Mouse (Mus musculus) midbrain, embryonic 14.5 days (tissue): ENCODE results near the gene Plekhh3. TPM values are rescaled to one million over a fixed set of nuclear protein-coding genes. Genes with fewer than 3 reads are reported as not detected.

Source experiments
- ATAC-seq: fragments of 200-750 bp; cut with Nextera tagmentation; 2 replicates; pipeline ENCODE4 v1.8.0; 2017; ENCODE audit warnings: moderate number of reproducible peaks, moderate library complexity; ENCODE audit not compliant: low FRiP score, low TSS enrichment
- DNase-seq: peaks from one replicate; pipeline ENCODE4 v3.0.0-alpha.2; 2015
- H3K27ac ChIP-seq: fragments of 300-500 bp; sonication (generic); replicated peaks from 2 replicates; pipeline ENCODE4 v1.5.1; 2014; ENCODE audit warnings: mild to moderate bottlenecking, low read depth, low read length, moderate library complexity
- H3K27me3 ChIP-seq: fragments of 300-500 bp; sonication (generic); 2 replicates; pipeline ENCODE4 v1.6.1; 2014; ENCODE audit warnings: low read length, control low read depth, mixed read lengths; ENCODE audit not compliant: control insufficient read depth, insufficient read depth
- H3K36me3 ChIP-seq: fragments of 300-500 bp; sonication (generic); 2 replicates; pipeline ENCODE4 v1.6.1; 2014; ENCODE audit warnings: low read length, control low read depth; ENCODE audit not compliant: control insufficient read depth, insufficient read depth
- H3K4me1 ChIP-seq: fragments of 300-500 bp; sonication (generic); 2 replicates; pipeline ENCODE4 v1.6.1; 2014; ENCODE audit warnings: mild to moderate bottlenecking, antibody characterized with exemption, low read length, control low read depth; ENCODE audit not compliant: control insufficient read depth, insufficient read depth
- H3K4me2 ChIP-seq: fragments of 300-500 bp; sonication (generic); 2 replicates; pipeline ENCODE4 v1.6.1; 2014; ENCODE audit warnings: mild to moderate bottlenecking, low read length, moderate library complexity
- H3K4me3 ChIP-seq: fragments of 300-500 bp; sonication (generic); replicated peaks from 2 replicates; pipeline ENCODE4 v1.5.1; 2014; ENCODE audit warnings: low read depth, low read length
- H3K9ac ChIP-seq: fragments of 300-500 bp; sonication (generic); replicated peaks from 2 replicates; pipeline ENCODE4 v1.6.1; 2014; ENCODE audit warnings: mild to moderate bottlenecking, low read length, moderate library complexity
- H3K9me3 ChIP-seq: fragments of 300-500 bp; sonication (generic); 2 replicates; pipeline ENCODE4 v1.6.1; 2016; ENCODE audit warnings: low read length, control low read depth, mixed read lengths; ENCODE audit not compliant: control insufficient read depth
- WGBS: fragments of 180-500 bp; shearing (Covaris S2); extraction: QIAGEN DNeasy Blood & Tissue Kit; methylation state at CpG from one replicate; pipeline ENCODE4 v1.1.7; 2014; 5-methylcytosine and 5-hydroxymethylcytosine counted together
- polyA plus RNA-seq: library from polyadenylated mRNA; unstranded; fragments of >200 nt; fragmentation: Nextera tagmentation; extraction: Ambion mirVana; gene quantifications from 2 replicates; pipeline ENCODE4 v1.2.1, GENCODE M21; 2014

The Plekhh3 gene
- polyA plus RNA-seq, 1 experiment from 2014 or later, result 8.2 TPM

DNA sequence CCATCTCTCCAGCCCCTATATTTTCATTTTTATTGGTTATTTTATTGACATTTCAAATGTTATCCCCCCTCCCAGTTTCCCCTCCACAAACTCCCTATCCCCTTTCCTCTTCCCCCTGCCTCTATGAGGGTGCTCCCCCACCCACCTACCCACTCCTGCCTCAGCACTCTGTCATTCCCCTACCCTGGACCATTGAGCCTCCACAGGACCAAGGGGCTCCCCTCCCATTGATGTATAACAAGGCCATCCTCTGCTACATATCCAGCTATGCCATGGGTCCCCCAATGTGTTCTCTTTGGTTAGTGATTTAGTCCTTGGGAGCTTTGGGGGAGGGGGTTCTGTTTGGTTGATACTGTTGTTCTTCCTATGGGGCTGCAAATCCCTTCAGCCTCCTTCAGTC lies 16.5 kb downstream of the Plekhh3 start:
- no peaks in the 10 kb centered on the region; the same call in 1 of the 2 replicates for H3K27me3 ChIP-seq
- H3K9me3 ChIP-seq, result no peaks in the 10 kb centered on the region
- DNase-seq (no peak), ATAC-seq (no peak)
- no peak overlapping the region for H3K4me3 ChIP-seq
- H3K27ac ChIP-seq, result no peak overlapping the region
- no peaks in the 10 kb centered on the region for H3K36me3 ChIP-seq
- no peak overlapping the region for H3K9ac ChIP-seq
- H3K4me2 ChIP-seq, result no peak overlapping the region
- peaks cover 15% of the 10 kb centered on the region for H3K4me1 ChIP-seq

DNA sequence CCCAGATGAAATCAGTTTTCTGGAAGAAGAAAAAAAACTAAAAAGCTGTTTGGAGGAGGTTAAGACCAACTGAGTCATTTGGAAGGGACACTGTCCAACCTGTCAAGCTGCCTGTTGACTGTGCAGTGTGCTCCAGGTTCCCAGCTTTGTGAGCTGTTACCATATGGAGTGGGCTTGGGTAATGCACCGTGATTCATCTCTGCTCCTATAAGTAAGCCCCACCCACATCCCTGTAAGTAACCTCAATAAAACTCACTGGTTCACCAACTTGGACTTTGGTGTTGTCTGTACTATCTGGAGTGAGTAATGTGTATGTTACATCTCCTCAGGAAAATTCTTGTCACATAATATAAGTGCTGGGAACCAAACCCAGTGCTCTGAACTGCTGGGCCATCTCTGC lies 18.3 kb downstream of the Plekhh3 start:
- peaks cover 15% of the 10 kb centered on the region for H3K4me1 ChIP-seq
- no peak overlapping the region for H3K4me3 ChIP-seq
- no peak overlapping the region for H3K4me2 ChIP-seq
- H3K27ac ChIP-seq, result no peak overlapping the region
- DNase-seq (no peak), ATAC-seq (no peak)
- no peaks in the 10 kb centered on the region for H3K9me3 ChIP-seq
- no peaks in the 10 kb centered on the region for H3K36me3 ChIP-seq
- H3K27me3 ChIP-seq, result no peaks in the 10 kb centered on the region; the same call in 1 of the 2 replicates
- no peak overlapping the region for H3K9ac ChIP-seq
- 78% methylated on average over 1 of the region's 1 CpGs for WGBS

DNA sequence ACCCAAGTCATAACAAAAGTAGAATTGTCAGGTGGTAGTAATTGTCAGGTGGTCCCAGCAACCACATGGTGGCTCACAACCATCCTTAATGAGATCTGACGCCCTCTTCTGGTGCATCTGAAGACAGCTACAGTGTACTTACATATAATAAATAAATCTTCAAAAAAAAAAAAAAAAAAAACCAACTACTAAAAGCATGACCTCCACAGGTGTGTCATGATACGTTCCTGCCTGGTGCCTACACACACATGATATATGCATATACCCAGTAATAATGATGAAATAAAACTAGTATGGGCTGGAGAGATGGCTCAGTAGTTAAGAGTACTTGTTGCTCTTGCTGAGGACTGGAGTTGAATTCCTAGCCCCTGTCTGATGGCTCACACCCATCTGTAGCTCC lies 20.1 kb downstream of the Plekhh3 start:
- no peak for ATAC-seq
- H3K4me1 ChIP-seq, result peaks cover 18% of the 10 kb centered on the region
- WGBS, result 57% methylated on average over 2 of the region's 2 CpGs
- no peak for DNase-seq
- no peaks in the 10 kb centered on the region for H3K36me3 ChIP-seq
- no peak overlapping the region for H3K4me3 ChIP-seq
- H3K9me3 ChIP-seq, result no peaks in the 10 kb centered on the region
- no peak overlapping the region for H3K9ac ChIP-seq
- H3K27ac ChIP-seq, result no peak overlapping the region
- H3K27me3 ChIP-seq, result no peaks in the 10 kb centered on the region
- H3K4me2 ChIP-seq, result no peak overlapping the region

DNA sequence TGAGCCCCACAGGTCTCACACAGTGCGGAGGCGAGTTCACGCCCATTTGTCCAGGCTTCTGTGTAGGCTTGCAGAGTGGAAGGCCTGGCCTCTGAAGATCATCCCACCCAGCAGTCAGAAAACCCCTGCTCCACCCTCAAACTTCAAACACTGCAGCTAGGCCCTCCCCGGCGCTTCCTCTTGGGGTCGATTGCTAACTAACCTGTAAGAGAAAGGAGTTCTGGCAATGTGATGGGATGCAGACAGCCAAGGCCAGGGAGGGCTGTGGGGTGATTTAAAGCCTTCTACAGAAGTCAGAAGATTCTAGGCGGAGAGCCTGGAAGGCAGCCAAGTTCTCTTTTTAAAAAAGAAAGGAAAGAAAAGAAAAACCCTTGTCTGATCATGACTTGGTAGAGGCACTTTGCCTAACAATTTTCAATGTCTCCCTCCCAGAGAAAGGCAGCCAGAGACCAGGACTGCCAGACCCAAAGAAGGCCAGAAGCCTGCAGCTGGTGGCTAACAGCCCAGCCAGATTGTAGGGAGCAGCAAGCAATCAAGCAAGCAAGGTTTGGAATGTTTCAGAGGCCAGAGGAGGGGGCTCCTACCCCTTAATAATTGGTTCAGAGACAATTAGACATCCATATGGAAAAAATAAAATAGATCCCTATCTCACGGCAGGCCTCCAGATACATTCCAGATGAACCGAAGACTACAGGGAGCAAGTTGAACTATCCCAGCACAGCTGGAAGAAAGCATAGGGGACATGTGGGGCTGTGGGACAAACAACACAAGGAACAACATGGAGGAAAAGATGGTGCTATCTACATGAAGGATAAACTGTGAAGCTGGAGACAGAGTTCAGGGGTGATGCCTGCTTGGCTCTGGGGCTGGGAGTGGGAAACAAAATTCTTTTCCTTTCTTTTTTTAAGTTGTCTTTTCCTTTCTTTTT lies 21.7 kb downstream of the Plekhh3 start:
- no peaks in the 10 kb centered on the region for H3K9me3 ChIP-seq
- no peaks in the 10 kb centered on the region for H3K27me3 ChIP-seq
- no peak overlapping the region for H3K4me3 ChIP-seq
- ATAC-seq, result no peak
- H3K4me2 ChIP-seq, result no peak overlapping the region
- no peak overlapping the region for H3K9ac ChIP-seq
- peaks cover 13% of the 10 kb centered on the region for H3K4me1 ChIP-seq
- H3K27ac ChIP-seq, result peak overlapping the region; percentile 32; the same call in 1 of the 2 replicates
- peak; percentile 57 for DNase-seq
- WGBS, result 63% methylated on average over 9 of the region's 9 CpGs
- no peaks in the 10 kb centered on the region for H3K36me3 ChIP-seq

DNA sequence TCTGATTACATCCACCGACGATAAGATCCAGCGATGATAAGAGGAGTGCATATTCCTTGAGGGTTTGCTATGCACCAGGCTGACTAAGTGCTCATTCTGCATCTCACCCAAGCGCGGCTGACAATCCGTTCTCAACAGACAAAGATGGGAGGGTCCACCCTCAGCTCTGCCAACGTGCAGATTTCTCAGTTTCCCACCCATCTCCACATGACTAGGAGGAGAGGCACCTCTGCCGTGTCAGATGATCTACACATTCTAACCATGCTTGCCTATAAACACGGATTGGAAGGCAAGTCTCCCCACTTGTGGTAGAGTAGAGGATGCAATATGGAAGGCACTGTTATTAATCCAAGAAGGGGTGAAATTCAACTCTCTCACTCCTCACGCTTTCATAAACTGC lies 22.4 kb downstream of the Plekhh3 start:
- Histone ChIP-seq H3K9me3 (no peaks in the 10 kb centered on the region), H3K36me3 (no peaks in the 10 kb centered on the region), H3K9ac (no peak overlapping the region), H3K4me2 (no peak overlapping the region), H3K27me3 (no peaks in the 10 kb centered on the region), H3K4me3 (no peak overlapping the region), H3K4me1 (peaks cover 14% of the 10 kb centered on the region), H3K27ac (no peak overlapping the region)
- 64% methylated on average over 10 of the region's 10 CpGs for WGBS
- DNase-seq (no peak), ATAC-seq (no peak)

DNA sequence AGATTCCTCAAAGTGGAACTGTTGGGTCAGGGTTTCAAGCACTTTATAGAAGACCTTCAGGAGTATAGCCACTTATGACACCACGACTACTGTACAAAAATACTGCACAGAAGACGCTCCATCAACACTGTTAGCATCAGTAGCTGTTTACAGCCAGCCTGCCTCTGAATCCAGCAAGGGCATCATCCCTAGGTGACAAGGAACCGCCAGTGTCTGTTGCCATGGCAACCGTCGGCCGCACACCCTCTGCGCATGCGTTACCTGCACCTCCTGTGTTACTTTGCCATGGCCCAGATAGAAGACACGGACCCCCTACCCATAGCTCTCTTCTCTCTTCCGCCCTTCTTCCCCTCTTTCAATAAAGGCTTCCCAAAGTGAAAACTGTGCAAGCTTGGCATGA lies 24.8 kb downstream of the Plekhh3 start:
- no peaks in the 10 kb centered on the region for H3K9me3 ChIP-seq
- H3K4me1 ChIP-seq, result peaks cover 17% of the 10 kb centered on the region
- ATAC-seq, result peak; percentile 53; the same call in 1 of the 2 replicates
- peak overlapping the region; percentile 71 for H3K27ac ChIP-seq
- H3K4me3 ChIP-seq, result no peak overlapping the region
- no peak overlapping the region for H3K9ac ChIP-seq
- H3K4me2 ChIP-seq, result peak overlapping the region; percentile 42
- no peaks in the 10 kb centered on the region for H3K36me3 ChIP-seq
- H3K27me3 ChIP-seq, result no peaks in the 10 kb centered on the region
- 17% methylated on average over 10 of the region's 10 CpGs for WGBS
- peak; percentile 93 for DNase-seq

DNA sequence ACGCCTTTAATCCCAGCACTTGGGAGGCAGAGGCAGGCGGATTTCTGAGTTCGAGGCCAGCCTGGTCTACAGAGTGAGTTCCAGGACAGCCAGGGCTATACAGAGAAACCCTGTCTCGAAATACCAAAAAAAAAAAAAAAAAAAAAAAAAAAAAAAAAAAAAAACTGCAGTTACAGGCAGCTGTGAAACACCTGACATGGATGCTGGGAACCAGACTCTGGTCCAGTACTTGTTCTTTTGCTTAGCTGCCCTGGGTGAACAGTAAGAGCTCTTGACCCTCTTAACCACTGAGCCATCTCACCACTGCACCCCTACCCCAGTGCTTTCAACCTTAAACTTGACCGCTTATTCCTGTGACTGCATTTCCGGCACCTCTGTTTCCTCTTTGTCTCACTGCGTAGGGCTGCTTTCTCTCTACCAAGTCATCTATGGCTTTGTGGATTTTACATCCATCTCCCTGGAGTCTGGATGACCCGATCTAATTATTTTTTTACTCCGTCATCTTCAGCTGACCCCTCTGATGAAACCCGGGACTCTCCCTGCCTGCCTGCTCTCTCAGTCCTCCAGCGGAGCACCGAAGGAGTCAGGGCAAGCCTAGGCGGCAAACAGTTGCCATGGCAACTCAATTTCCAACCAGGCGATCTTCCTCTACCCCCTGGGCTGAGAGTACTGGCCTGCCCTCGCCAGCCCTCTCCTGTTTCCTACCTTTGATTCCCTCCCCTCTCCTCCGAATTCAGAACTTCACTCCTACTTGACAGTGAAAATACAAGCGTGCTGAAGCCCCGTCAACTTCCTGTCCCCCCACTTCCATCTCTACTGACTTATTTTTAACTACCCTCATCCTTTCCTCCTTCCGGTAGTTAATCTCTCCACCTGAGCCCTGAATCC lies 27.6 kb downstream of the Plekhh3 start:
- H3K27me3 ChIP-seq, result no peaks in the 10 kb centered on the region
- no peaks in the 10 kb centered on the region for H3K9me3 ChIP-seq
- peak; percentile 86 for DNase-seq
- peak overlapping the region; percentile 30; the same call in 1 of the 2 replicates for H3K9ac ChIP-seq
- no peaks in the 10 kb centered on the region for H3K36me3 ChIP-seq
- 18% methylated on average over 18 of the region's 19 CpGs for WGBS
- peak overlapping the region; percentile 54 for H3K4me2 ChIP-seq
- peak overlapping the region; percentile 20 for H3K4me3 ChIP-seq
- H3K27ac ChIP-seq, result peak overlapping the region; percentile 63
- H3K4me1 ChIP-seq, result peaks cover 17% of the 10 kb centered on the region
- ATAC-seq, result no peak

DNA sequence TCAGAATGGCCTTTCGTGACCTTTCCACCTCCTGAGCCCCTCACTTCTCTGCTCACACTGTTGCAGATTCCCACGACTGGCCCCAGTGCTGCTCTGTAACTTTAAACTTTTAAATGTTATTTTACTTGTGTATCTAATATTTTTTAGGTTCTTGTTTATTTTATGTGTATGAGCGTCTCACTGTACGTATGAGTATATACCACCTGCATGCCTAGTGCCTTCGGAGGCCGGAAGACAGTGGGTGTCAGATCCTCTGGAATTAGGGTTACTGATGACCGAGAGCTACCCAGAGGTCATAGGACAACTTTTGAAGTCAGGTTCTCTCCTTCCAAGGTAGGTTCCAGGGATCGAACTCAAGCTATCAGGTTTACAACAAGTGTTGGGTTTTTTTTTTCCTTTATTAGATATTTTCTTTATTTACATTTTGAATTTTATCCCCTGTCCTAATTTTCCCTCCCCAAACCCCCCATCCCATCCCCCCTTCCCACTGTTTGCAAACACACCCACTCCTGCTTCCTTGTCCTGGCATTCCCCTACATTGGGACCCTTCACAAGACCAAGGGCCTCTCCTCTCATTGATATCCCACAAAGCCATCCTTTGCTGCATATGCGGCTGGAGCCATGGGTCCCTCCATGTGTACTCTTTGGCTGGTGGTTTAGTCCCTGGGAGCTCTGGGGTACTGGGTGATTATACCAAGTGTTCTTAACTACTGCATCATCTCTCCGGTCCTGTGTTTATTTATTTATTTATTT lies 28.8 kb downstream of the Plekhh3 start:
- DNase-seq, result no peak
- no peak for ATAC-seq
- Histone ChIP-seq H3K9ac (no peak overlapping the region), H3K4me2 (no peak overlapping the region), H3K36me3 (no peaks in the 10 kb centered on the region), H3K27ac (no peak overlapping the region), H3K4me1 (peaks cover 17% of the 10 kb centered on the region), H3K27me3 (no peaks in the 10 kb centered on the region), H3K4me3 (no peak overlapping the region), H3K9me3 (no peaks in the 10 kb centered on the region)
- 89% methylated on average over 10 of the region's 10 CpGs for WGBS
